Mouse (Mus musculus): Measurements from ENCODE around the gene Dcps.

GRCm38 (mm10) chr9:35124678-35124955 lies 51.2 kb downstream of the Dcps start:
- TF ChIP-seq POLR2A (IDR thresholded peaks at IDR 0.05; ENCODE audit: insufficient read length, low read depth): no peak
- no peak for TF ChIP-seq USF1 (IDR thresholded peaks at IDR 0.05; ENCODE audit: low read depth)
- TF ChIP-seq MYOG (IDR thresholded peaks at IDR 0.05; ENCODE audit: control insufficient read depth in 1 of 3, insufficient read depth in 1 of 3, insufficient read length in 2 of 3, low read depth in 2 of 3): no peak
- no peak for TF ChIP-seq E2F4 (IDR thresholded peaks at IDR 0.05; ENCODE audit: insufficient read depth)
- TF ChIP-seq TCF12 (IDR thresholded peaks at IDR 0.05; ENCODE audit: insufficient read depth, poor library complexity, severe bottlenecking): no peak
- TF ChIP-seq CEBPB (IDR thresholded peaks at IDR 0.05; ENCODE audit: insufficient read depth, poor library complexity, severe bottlenecking): no peak
- TF ChIP-seq MYOD1 (IDR thresholded peaks at IDR 0.05; ENCODE audit: control insufficient read depth in 1 of 3, insufficient read length in 2 of 3, low read depth in 2 of 3): no peak
- TF ChIP-seq MAX (IDR thresholded peaks at IDR 0.05; ENCODE audit: low read depth): no peak
- no peak for TF ChIP-seq TCF3 (IDR thresholded peaks at IDR 0.05; ENCODE audit: insufficient read length, low read depth)
- no peak for TF ChIP-seq REST (IDR thresholded peaks at IDR 0.05; ENCODE audit: insufficient read depth, insufficient read length)
- no peak for TF ChIP-seq SRF (IDR thresholded peaks at IDR 0.05; ENCODE audit: control insufficient read depth, insufficient read length, low read depth)
- no peak for TF ChIP-seq POLR2AphosphoS2 (IDR thresholded peaks at IDR 0.05; ENCODE audit: insufficient read length, low read depth)

Measured in myocyte (in vitro differentiated cells).